Mouse (Mus musculus) spleen, adult 2 months (tissue): ENCODE measurements around the gene Ormdl1. TPM values are rescaled to one million over a fixed set of nuclear protein-coding genes. Genes with fewer than 3 reads are reported as not detected.
"Not testable (repeated sequence)": the region's sequence is repeated elsewhere in the genome, so short reads cannot be mapped to it uniquely, and the experiment has no call there.

Source experiments
- DNase-seq, 2 experiments: peaks; one replicate each; pipeline versions ENCODE4 v3.0.0 to v3.0.0-alpha.2; 2012 to 2021; ENCODE audit warnings: low spot score in 2 of 2, low read depth in 1 of 2
- H3K27ac ChIP-seq: fragments of 200-500 bp; 2 replicates; pipeline ENCODE4 v1.5.1; 2012; ENCODE audit warnings: low read length, inconsistent platforms; ENCODE audit not compliant: insufficient read depth
- H3K27me3 ChIP-seq: fragments of 200-500 bp; 2 replicates; pipeline ENCODE4 v1.6.1; 2012; ENCODE audit warnings: mild to moderate bottlenecking, moderate library complexity, low read length, inconsistent platforms; ENCODE audit not compliant: control insufficient read depth, insufficient read depth
- H3K36me3 ChIP-seq: fragments of 200-500 bp; 2 replicates; pipeline ENCODE4 v1.6.1; 2012; ENCODE audit warnings: mild to moderate bottlenecking, low read length, inconsistent platforms; ENCODE audit not compliant: control insufficient read depth, insufficient read depth
- H3K4me1 ChIP-seq: fragments of 200-500 bp; 2 replicates; pipeline ENCODE4 v1.6.1; 2011; ENCODE audit warnings: inconsistent platforms; ENCODE audit not compliant: control insufficient read depth, insufficient read depth, insufficient read length
- H3K4me3 ChIP-seq: fragments of 200-500 bp; 2 replicates; pipeline ENCODE4 v1.5.1; 2011; ENCODE audit warnings: mild to moderate bottlenecking, inconsistent platforms; ENCODE audit not compliant: insufficient read depth, insufficient read length; ENCODE audit errors: extremely low read depth
- CTCF ChIP-seq: fragments of 200-500 bp; IDR thresholded peaks from 2 replicates; pipeline ENCODE4 v1.5.1; 2011; ENCODE audit warnings: mild to moderate bottlenecking, inconsistent platforms; ENCODE audit not compliant: insufficient read depth, insufficient read length, insufficient replicate concordance; ENCODE audit errors: extremely low read depth
- POLR2A ChIP-seq: fragments of 200-500 bp; IDR thresholded peaks from 2 replicates; pipeline ENCODE4 v1.6.1; 2011; ENCODE audit warnings: low read depth, low read length, inconsistent platforms
- whole genome bisulfite sequencing: fragments of 180-500 bp; shearing (Covaris S2); methylation state at CpG from one replicate; pipeline ENCODE4 v1.1.7; 2018; 5-methylcytosine and 5-hydroxymethylcytosine counted together
- polyA plus RNA-seq: library from polyadenylated mRNA; depleted of rRNA; stranded (reverse); fragments of >200 nt; gene quantifications from 2 replicates; pipeline ENCODE4 v1.2.3, GENCODE M21; 2012; rRNA removed

The Ormdl1 gene
- polyA plus RNA-seq: 4.8 and 5.6 TPM in 2 replicates

DNA sequence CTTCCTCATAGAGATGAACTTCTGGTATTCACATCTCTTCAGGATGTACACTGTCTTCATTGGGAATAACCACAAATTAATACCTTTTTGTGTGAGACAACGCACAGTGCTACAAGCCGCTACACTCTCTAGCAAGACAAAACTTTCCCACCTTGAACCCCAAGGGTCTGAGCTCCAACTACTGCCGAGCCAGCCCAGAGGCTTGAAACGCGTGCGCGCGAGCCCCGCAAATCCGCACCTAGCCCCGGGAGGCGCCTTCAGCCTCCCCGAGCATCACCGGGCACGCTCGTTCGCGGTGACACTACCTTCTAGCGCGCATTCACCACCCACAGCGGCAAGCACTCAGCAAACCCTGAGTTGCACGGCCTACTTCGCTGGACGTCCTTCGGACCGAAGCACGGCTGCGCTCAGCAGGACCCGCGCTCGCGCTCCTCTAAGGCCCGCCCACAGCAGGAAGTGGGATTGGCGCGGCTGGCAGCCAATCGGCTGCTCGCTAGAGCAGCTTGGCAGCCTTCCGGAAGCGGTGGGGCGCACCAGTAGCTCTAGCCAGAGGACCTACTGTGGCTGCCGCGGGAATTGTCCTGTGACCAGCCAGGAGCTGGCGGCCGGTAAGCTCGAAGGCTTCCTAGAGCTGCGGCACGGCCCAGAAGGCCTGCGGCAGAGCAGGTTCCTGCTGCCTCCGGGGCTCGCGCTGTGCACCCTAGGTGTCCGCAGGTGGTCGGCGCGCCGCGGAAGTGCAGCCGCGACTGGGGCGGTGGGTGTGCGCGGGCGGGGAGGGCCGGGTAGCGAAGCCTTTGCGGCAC lies at the start of gene Ormdl1, which contains the start of the genes Pms1 and Gm28778:
Ormdl1 (plus strand) TSS at position 515 of the 803 bp plus-strand sequence.
Pms1 (minus strand) TSS at position 438 of the 803 bp plus-strand sequence.
Gm28778 (plus strand) TSS at position 531 of the 803 bp plus-strand sequence.
- H3K4me1 ChIP-seq: peaks cover 4% of the 10 kb centered on the region; the same call in 1 of the 2 replicates
- peaks cover 6% of the 10 kb centered on the region for H3K36me3 ChIP-seq
- TF ChIP-seq CTCF (peak; percentile 18; the same call in 1 of the 2 replicates), POLR2A (peak; percentile 76)
- WGBS: 1% methylated on average over 66 of the region's 66 CpGs
- H3K4me3 ChIP-seq: peak within 1 kb of the TSS; percentile 99
- DNase-seq: peak; percentile 82 to 93
- H3K27me3 ChIP-seq: no peaks in the 10 kb centered on the region
- peak within 1 kb of the TSS; percentile 83 for H3K27ac ChIP-seq

DNA sequence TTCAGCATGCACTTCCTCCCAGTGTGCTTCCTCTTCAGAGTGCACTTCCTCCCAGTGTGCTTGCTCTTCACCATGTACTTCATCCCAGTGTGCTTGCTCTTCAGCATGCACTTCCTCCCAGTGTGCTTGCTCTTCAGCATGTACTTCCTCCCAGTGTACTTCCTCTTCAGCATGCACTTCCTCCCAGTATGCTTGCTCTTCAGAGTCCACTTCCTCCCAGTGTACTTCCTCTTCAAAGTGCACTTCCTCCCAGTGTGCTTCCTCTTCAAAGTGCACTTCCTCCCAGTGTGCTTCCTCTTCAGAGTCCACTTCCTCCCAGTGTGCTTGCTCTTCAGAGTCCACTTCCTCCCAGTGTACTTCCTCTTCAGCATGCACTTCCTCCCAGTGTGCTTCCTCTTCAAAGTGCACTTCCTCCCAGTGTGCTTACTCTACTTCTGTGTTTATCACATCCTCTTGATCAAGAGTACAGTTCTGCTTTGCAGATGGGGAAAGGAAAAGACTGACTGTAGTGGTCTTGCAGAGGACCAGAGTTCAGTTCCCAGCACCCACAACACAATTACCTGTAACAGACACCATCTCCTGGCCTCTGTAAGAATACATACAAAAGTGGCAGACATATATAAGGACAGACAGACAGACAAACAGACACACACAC lies 31.8 kb upstream of the Ormdl1 start:
- not testable (repeated sequence) for H3K4me1 ChIP-seq, H3K36me3 ChIP-seq
- H3K27ac ChIP-seq: peak overlapping the region; percentile 34; the same call in 1 of the 2 replicates

DNA sequence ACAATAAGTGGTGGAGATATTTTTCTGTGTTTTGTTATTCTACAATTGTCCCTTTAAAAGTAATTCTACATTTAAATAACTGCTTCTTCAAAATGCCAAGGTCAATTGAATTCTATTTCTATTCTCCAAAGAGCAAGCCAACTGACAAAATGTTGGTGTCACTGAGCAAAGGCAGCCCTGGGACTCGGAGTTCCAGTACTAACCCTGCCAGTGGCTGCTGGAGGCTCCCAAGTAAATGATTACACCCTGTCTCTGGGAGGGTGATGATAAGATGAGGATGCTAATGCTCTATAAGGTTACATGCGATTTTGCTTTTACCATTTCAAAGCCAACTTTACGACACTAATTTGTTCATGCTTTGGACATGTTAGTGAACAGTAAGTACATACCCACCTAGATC lies 27.0 kb upstream of the Ormdl1 start:
- Histone ChIP-seq H3K27ac (no peak overlapping the region), H3K4me3 (no peak overlapping the region), H3K36me3 (no peaks in the 10 kb centered on the region), H3K27me3 (no peaks in the 10 kb centered on the region), H3K4me1 (no peaks in the 10 kb centered on the region)
- DNase-seq: no peak
- no peak for TF ChIP-seq CTCF
- TF ChIP-seq POLR2A: no peak
- 91% methylated on average over 3 of the region's 3 CpGs for WGBS

More for the DNA sequence above, 31.8 kb upstream of the Ormdl1 start:
- DNase-seq: peak in 1 of 2 experiments; percentile 11
- not testable (repeated sequence) for H3K4me3 ChIP-seq, H3K27me3 ChIP-seq

DNA sequence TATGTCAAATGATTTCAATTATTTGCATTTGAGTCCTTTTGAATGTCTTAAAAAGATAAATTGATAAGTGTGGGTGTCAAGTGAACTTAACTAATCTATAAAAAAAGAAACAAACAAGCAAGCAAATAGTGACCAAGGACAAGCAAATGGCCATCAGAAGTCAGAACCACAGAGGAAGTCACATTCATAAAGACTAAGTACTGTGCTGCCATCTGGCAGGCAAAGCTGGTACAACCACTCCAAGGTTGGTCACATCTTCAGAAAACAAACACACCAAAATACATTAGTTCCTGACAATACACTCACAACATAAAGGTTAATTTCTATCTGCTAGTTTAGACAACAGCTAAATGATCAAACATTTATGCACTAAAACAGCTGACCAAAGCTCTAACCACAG lies 24.2 kb upstream of the Ormdl1 start:
- no peak for DNase-seq
- H3K36me3 ChIP-seq: no peaks in the 10 kb centered on the region
- H3K4me3 ChIP-seq: no peak overlapping the region
- no peak overlapping the region for H3K27ac ChIP-seq
- no peaks in the 10 kb centered on the region for H3K27me3 ChIP-seq
- TF ChIP-seq POLR2A: no peak
- TF ChIP-seq CTCF: no peak
- H3K4me1 ChIP-seq: no peaks in the 10 kb centered on the region

DNA sequence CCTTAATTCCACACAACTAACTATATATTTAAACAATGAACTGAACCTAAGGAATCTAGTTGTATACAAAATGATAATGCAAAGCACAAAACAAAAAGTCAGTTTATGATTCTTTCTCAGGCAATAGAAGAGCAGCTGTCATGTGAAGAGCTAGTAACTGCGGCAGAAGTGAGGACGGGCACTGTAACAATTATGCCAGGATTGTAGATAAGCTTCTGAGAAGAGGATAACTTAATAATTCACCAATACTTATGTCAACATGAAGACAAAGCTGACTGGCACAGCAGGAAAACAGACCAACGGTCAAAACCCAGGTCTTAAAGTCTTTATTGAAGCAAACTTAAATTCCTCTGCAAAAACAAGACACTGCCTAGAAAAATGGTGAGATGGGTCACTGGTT lies 5.7 kb upstream of the Ormdl1 start:
- no peak for DNase-seq
- 90% methylated on average over 3 of the region's 3 CpGs for WGBS

DNA sequence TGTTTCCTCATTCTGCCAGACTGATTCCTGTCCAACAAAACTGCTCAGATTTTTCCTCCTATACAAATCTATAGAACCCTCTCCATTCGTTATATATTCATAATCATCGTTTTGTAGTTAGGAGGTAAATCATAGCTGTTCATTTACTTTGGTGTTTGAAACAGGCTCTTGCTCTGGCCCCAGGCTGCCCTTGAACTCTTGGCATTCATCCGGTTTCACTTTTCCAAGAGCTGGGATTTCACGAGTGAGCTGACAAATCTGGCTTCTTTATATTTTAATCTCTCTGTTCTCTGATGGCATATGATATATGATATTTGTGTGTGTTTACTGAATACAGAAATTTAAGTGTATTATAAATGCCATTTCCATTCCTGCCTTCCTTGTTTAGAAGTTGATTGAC lies 3.6 kb downstream of the Ormdl1 start:
- H3K27ac ChIP-seq: no peak overlapping the region
- WGBS: 85% methylated on average over 4 of the region's 4 CpGs
- no peak for DNase-seq
- no peak overlapping the region for H3K4me3 ChIP-seq
- no peaks in the 10 kb centered on the region for H3K27me3 ChIP-seq
- H3K4me1 ChIP-seq: peaks cover 4% of the 10 kb centered on the region; the same call in 1 of the 2 replicates
- TF ChIP-seq POLR2A (no peak), CTCF (no peak)
- peaks cover 5% of the 10 kb centered on the region for H3K36me3 ChIP-seq

More for the DNA sequence above, 5.7 kb upstream of the Ormdl1 start:
- H3K27me3 ChIP-seq: no peaks in the 10 kb centered on the region
- peaks cover 1% of the 10 kb centered on the region; the same call in 1 of the 2 replicates for H3K36me3 ChIP-seq
- H3K4me3 ChIP-seq: no peak overlapping the region
- TF ChIP-seq POLR2A: no peak
- no peaks in the 10 kb centered on the region for H3K4me1 ChIP-seq
- H3K27ac ChIP-seq: no peak overlapping the region
